Mouse (Mus musculus) thymus, postnatal 36 days (tissue): Measurements from ENCODE around the gene Nfil3.

Experiments
- DNase-seq, 2 experiments: peaks; one replicate each; pipeline ENCODE4 v3.0.0; 2022; ENCODE audit warnings: mixed read lengths in 2 of 2

Nfil3 gene

DNA sequence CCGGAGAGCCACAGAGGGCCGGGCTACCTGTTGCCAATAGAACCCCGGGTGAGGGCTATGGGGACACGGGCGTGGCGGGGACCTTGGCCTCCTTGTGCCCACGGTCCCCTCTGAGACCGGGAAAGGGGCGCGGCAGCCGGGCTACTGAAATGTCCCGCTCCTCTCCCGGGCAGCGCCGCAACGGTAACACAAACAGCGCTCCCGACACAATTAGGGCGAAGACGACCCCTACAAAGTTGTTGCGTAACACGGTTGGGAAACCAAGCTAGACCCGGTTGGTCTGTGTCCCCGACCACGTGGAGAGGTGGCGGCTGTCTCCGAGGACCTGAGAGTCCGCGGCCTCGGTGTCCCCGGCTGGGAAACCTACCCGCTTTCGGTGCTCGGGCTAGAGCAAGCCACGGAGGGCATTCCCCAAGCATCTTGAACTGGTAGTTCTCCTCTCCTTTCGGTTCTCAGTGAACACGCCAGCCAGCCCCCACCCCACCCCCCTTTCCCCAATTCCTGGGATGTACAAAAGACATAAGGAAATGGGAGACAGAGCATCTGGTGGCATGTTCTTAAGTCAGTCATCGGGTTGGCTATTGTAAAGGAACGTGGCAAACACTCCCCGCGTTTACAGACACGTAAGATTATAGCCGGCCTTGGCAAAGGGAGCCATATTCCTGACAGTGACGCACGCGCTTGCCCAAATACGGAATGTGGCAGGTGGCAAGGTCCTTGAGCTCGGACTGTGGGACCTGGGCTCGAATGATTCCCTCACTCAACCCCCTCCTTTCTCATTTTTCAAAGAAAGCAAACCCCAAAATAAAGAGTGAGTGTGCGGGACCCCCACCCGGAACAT is 788 bp upstream of the Nfil3 start:
- DNase-seq, result peak; percentile 47 to 48

DNA sequence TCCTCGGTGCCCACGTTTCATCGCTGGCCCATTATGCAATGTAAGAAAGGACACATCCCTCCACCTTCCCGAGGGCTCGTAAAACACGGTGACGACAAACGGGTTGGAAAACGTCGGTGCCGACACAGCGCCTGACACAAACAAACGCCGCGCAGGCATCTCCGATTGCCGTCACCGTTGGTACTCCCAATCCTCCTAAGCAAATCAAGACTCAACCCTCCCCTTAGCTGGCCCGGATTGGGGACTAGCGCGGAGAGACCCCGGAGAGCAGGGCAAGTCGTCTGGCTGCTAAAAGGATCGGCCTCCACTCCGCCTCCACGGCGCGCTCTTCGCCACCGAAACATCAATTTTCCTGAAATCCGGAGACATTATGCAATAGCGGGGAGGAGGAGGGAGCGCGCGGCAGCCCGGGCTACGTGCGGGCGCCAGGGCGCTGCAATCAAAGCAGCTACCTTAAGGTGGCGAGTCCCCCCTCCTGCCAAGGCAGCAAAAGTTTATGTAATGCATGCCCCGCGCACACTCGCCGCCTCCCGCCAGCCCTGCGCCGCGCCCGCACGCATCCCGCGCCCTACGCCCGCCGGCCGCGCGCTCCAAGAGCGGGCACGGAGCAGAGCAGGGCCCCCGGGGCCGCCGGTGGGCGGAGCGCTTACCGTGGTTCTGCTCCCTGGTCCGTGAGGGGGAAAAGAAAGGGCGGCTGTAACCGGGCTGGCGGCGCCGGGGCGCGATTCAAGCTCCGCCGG is 492 bp downstream of the Nfil3 start:
- DNase-seq, result peak in 1 of 2 experiments; percentile 64

DNA sequence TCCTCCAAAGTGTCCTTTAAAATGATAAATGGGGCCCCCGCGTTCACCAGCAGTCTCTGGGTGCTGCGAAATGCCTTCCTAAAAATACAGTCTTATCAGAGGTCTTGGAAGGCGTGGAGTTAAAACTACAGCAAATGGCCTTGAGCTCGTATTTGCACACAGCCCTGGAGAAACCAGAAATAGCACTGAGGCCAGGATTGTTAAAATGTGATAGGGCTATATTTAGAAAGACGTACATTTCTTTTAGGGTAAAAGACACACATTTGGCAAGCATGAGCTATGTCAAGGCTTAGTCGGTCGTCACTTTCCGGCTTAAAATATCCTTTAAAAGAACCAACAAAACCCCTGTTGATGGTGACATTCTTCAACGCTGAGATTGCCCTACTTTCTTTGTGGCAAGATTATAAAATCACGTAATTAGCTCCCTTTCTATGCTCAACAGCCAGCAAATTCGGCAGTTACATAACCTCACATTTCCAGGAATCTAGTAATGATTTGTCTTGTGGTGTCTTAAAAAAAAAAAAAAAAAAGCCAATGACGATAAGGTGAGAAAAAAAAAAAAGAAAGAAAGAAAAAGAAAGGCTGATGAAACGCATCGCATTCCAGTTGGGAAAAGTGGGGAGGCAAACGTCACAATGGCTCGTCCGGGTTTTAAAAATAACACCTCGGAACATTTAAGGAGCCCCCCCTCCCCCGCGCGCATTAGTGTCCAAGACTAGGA is 1.4 kb downstream of the Nfil3 start:
- DNase-seq, result no peak

DNA sequence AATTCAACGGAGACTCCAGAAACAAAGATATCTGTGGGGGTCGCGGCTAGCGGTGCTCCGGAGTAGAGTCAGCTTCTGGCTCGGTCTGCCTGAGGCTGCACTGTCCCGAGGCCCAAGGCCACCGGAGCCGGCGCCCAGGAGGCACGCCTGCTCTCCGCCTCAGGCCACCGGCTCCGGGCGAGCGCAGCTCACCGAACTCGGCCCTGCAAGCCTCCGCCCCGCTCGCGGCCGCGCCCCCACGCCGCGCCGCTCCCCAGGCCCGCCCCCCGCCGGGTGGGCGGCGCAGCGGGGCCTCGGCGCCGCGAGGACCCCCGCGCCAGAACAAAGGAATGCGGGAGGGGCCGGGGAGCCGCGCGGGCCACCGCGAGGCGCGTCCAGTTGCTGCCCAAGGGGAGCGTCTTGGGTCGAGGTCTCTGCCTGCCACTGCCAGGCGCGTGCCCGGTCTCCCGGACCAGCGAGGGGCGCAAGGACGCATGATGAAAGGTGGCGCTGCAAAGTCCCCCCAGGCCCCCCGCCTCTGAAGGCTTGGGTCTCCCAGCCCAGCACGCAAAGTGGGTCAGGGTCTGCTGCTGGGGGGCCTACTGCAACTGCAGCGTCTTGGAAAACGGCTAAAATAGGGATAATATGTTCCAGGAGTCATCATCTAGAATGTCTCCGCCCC is 2.4 kb downstream of the Nfil3 start:
- DNase-seq, result peak; percentile 7 to 25

DNA sequence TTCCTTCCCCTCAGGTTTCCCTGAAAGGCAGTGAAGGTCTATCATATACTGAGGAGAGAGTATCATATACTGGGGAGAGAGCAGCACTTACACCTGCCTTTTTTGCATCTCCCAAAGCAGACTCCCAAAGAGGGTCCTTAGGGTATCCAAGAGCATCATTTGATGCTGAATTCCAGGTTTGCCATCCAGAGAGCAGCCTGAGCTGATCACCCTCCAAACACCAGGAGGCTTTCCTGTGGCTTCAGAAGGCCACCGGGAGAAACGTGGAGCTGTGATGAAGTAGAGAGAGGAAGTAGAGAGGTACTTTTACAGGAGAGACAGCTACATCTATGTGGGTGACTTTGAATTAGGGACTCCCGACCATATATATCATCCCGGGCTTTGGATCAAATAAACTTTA is 3.1 kb downstream of the Nfil3 start:
- DNase-seq, result no peak

DNA sequence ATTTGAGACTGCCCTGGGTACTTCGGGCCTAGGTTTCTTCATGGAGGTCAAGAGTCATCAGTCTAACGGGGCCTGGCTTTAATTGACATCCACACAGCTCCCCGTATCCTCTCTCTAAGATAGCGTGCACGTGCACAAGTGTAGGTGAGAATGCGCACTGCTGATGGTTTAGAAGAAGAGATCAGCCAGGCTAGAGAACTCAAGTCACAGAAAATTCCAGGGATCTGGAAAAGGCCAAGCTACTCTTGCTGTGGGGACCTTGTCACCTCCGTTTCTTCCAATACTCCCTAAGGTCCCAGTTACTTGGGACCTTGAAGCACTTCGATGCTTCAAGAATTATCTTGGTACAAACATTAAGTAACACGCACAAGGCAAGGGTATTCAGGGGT is 3.7 kb downstream of the Nfil3 start:
- DNase-seq, result no peak

DNA sequence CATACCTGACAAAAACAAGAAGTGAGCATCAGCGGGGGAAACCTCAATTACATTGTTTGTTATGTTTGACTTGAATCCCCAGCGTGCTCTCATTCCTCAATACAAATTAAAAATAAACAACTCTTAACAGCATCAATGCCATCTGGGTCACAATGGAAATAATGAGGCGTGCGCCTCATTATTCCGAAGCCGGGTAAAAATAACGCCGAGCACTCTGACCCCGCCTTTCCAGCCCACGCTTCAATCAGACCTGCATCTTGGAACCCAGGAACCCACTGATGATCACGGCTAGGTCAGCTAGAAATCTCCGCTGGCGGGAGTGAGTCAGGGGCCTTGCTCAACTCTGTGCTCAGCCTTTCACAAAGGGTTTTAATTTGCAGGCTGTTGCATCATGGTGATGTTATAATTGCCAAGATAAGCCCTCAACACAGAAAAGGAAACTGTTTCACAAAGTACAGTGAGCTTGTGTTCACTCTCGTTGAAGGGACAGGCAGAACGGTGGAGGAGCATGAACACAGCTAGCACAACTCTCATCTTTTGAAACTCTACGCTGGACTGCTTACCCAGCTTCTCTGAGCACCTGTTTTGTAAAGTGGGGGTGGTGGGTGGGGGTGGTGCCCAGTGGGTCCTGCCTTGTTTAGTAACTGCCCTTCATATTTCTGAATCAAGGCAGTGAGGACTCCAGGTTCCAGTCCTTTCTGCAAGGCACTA is 4.2 kb downstream of the Nfil3 start:
- no peak for DNase-seq

DNA sequence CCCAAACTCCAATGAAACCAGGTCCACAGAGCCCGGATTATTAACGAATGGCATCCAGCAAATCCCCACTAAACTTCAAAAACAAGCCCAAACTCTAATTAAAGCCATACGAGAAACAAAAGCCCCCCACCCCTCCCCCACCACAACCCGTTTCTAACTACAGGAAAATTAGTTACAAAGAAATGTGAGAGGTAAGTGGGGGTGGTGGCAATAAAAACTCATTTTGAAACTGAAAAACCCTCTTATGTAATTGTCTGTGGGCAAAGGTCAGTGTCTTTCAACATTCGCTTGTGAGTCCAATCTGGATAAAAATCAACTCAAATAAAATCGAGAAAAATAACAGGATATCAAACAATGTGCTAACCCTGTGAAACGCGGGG is 4.8 kb downstream of the Nfil3 start:
- no peak for DNase-seq

DNA sequence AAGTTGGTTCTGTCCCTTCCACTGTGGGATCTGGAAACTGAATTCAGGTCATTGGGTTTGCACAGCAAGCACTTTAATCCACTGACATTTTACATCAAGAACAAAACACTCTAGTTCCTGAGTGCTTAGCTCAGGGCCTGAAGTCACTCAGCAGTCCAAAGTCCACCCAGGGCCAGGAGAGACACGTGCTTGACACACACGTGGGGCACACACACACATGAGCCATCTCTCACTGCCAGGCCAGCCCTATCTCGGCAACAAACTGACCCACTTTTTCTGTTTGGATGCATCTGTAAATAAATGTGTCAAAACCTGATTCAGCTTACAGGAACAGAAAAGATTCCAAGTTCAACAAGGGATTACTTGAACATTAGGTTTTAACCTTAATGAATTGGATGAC is 6.2 kb downstream of the Nfil3 start:
- DNase-seq, result no peak

DNA sequence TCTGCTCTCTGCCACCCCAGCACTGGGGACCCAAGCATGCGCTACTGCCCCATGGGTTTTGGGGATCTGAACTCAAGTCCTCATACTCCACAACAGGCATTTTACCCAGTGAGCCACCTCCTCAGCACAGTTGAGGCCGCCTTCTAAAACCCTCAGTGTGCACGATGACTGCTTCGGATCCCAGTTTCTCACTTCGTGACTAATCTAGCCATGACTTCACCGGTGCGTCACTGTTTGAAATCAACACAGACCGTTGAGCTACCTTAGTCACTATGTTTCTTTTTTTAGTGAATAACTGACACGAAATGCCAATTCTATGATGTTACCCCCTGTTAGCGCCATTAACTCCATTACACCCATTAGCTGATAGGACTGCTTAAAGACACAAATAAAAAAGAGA is 7.4 kb downstream of the Nfil3 start:
- no peak for DNase-seq

DNA sequence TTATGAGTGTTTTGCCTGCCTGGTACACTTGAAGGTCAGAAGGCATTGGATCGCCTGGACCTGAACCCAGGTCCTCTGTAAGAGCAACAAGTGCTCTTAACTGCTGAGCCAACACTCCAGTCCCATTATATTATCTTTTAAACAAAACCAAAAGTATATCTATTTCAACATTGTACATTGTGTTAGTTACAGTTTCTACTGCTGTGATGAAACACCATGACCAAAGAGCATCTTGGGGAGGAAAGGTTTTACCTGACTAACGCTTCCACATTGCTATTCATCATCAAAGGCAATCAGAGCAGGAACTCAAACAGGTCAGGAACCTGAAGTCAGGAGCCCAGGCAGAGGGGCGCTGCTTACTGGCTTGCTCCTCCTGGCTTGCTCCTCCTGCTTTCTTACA is 8.2 kb downstream of the Nfil3 start:
- no peak for DNase-seq

DNA sequence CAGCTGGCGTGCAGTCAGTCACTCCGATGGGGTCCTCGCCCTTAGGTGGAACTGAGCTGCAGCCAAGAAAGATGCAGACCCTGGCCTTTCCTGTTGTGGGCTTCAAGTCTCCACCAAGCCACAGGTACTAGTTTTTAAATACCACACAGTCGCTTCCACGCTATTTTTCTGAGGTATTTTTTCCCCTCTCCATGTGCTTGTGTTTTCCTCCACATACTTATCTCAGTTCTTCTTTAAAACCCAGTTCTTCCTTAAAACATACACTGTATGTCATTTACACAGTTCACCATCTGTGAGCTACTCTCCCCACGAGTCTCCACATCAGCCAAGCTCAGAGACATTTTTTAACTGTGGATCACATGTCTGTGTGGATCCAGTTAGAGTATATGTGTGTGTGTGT is 10.0 kb downstream of the Nfil3 start:
- no peak for DNase-seq

DNA sequence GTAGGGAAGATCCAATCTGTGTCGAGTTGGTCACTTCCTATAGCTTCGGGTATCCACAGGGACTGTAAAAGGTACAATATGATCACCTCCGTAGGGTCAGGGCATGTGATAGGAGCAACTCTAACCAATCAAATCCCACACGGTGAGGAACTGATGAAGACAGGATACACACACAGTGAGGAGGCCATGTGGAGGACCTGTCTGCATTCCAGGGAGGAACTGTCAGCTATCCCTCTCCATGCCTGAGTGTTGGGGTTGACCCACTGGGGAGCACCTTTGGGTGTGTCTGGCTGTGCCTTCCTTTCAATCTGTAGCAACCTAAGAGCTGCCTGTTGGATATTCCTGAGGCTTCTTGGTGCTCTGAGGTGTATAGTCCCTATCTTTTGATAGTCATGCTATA is 18.0 kb downstream of the Nfil3 start:
- no peak for DNase-seq

DNA sequence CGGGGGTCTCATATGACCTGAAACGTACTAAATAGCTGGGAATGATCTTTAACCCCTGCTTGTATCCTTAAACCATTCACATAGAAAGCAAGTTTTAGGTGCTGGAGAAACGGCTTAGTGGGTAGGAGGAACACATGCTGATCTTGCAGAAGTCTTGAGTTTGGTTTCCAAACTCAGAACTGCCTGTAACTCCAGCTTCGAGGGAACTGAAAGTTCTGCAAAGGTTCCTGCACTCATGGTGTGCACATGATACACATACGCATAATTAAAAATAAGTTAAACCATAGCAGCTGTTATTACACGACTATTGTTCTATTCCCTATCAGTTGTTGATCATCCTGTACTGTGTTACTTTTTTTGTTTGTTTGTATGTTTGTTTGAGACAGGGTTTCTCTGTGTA is 18.5 kb downstream of the Nfil3 start:
- no peak for DNase-seq

DNA sequence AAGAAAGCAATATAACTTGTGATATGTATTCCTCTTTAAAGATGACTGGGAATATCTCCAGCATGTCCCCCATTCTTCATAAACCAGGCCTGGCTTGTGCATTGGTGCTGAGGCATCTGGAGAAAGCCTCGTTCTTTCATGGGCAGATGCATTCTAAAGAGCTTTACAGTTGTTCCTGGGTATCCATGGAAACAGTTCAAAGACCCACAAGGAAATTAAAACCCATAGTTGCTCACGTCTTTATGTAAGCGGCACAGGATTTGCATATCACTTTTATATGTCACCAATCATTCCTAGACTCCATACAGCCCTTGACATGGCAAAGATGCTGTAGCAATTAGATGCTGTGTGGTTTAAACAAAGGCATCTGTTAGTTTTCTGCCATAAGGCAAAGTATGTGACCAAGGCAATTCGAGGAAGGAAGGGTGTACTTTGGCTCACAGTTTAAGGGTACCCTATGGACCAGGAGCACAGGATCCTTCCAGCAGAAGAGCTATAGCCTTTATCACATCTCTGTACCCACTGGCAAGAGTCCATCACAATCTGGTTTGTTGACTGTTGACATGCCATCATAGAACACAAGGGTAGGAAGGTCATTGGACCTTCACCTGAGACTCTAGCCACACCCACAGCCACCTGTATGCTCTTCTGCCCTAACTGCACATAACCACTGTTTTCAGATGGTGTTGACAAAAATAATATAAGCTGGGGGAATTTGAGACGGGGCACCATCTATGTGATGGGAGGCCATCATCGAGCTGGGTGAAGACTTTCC is 26.9 kb downstream of the Nfil3 start:
- no peak for DNase-seq

DNA sequence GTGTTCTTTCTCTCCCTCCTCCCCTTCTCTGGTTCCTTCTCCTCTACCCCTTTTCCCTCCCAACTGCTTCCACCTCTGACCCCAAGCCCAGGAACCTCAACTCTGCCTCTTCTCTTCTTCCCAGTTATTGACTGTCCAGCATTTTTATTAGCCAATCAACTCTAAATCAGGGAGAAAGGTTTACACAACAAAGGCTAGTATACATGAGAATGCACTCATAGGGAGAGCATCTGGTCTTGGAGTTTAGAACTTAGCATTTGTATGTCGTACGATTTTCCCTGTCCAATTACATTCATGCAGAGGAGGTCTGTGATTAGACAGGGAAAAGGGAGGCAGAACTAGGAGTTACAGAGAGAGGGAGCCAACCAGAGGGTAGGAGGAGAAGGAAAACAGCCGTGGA is 31.7 kb downstream of the Nfil3 start:
- DNase-seq, result no peak

DNA sequence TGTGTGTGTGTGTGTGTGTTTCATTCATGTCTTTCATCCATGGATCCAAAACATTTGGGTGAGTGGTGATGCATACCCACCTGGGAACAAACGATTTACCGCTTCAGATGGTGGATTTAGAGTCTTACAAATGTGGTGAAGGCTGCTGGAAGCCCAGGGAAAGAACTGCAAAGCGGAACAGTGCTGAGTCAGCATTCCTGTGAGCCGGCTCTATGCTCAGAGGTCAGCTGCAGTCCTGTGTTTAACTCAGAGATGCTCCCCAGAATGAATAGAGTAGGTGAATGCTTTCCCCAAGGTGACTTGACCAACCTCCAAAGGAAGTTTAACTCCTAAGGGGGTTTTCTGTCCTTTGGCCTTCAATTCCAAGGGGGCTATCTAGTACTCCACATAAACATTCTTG is 33.3 kb downstream of the Nfil3 start:
- no peak for DNase-seq

DNA sequence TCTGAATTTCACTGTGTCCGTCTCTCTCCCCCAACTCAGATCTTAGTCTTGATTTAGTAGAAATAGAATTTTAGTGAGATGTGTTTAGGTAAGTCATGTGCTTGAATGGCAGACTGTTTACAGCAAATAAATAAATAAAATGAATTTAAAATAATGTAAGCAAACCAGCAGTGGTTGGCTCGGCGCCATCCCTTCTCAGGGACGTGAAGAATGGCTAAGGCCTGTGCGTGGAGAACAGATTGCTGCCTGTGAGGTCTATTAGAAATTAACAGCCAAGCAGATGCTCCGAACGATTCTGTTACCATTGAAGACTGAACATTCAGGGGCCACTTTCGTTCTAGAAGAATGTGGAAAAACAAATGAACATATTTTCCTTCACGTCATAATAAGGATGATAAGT is 35.1 kb downstream of the Nfil3 start:
- DNase-seq, result no peak

DNA sequence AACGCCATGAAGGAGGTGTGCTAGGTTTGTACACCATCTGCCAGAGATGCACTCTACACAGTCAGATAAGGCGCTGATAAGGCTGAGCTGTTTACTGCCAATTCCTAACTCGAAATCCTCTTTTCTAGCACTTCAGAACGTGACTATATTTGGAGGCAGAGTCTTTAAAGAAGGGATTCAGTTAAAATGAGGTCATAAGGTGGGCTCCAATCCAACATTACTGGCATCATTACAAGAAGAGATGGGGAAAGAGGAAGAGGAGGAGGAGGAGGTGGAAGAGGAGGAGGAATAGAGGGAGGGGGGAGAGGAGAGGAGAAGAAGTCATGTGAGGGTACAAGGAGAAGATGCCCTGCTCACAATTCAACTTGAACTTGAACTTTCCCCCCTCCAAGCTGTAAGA is 36.8 kb downstream of the Nfil3 start:
- DNase-seq, result no peak

DNA sequence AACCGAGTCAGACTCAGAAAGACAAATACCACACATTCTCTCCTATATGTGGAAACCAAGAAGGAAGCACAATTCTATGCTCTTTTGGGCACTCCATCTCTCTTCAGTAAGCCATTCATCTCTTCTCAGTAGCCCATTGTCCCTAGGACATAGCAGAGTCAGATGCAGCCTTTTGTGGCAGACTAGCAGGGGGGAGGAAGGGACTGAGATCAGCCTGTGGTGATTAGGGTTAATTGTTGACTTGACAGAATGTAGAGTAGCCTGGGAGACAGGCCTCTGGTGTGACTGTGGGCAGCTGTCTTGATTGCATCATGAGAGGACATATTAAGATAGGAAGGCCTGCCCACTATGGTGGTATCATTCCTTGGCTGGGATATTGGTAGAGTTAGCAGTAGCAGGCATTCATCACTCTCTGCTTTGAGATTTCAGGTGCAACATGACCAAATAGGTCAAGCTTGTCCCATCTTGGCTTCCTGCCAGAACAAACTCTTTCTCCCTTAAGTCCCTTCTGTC is 37.9 kb downstream of the Nfil3 start:
- no peak for DNase-seq

DNA sequence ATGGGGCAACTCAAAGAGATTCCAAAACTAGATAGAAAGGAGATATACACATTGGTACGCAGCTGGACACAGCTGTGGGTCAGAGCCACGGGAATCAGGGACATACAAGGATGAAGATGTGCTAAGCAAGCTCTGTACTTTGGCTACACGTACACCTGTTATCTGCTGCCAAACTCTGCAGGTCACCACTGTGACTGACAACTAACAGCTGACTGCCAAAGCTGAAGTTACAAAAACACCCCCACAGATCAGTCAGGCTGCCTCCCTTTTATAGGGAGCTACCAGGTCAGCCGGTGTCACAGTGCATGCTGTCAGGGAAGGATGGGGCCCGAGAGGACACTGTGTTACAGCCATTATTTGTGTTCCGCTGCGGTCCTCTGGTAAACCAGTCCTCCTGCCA is 39.9 kb downstream of the Nfil3 start:
- DNase-seq, result no peak

DNA sequence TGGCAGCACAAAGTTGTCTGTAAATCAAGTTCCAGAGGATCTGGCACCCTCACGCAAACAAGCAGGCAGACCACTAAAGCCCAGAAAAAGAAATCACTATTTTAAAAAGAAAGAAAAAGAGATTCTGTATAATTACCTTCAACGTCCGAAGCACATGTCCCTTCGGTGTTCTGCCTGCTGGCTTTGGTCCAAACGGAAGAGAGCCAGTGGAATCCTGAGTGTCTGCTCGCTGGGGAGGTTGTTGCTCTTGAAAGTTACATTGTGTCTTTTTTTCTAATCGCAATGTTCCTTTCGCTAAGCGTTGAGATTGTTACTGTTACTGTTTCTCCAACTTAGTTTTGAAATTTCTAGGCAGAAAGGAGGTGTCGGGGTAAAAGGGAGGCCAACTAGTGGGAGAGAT is 50.3 kb downstream of the Nfil3 start:
- DNase-seq, result no peak
